Mouse (Mus musculus) embryonic facial prominence, embryonic 14.5 days (tissue): ENCODE measurements around the gene Map3k7cl. TPM values are rescaled to one million over a fixed set of nuclear protein-coding genes. Genes with fewer than 3 reads are reported as not detected.

Experiments
- ATAC-seq: fragments of 200-750 bp; cut with Nextera tagmentation; 2 replicates; pipeline ENCODE4 v1.8.0; 2017; ENCODE audit warnings: low read depth, moderate number of reproducible peaks, moderate TSS enrichment
- DNase-seq: peaks from one replicate; pipeline ENCODE4 v3.0.0-alpha.2; 2015; ENCODE audit warnings: low spot score
- H3K27ac ChIP-seq: fragments of 300-500 bp; sonication (generic); replicated peaks from 2 replicates; pipeline ENCODE4 v1.5.1; 2014; ENCODE audit warnings: low read depth, mild to moderate bottlenecking, low read length, moderate library complexity
- H3K27me3 ChIP-seq: fragments of 300-500 bp; sonication (generic); replicated peaks from 2 replicates; pipeline ENCODE4 v1.6.1; 2014; ENCODE audit warnings: low read length; ENCODE audit not compliant: control insufficient read depth, insufficient read depth
- H3K36me3 ChIP-seq: fragments of 300-500 bp; sonication (generic); 2 replicates; pipeline ENCODE4 v1.6.1; 2014; ENCODE audit warnings: low read length, mixed read lengths; ENCODE audit not compliant: control insufficient read depth, insufficient read depth
- H3K4me1 ChIP-seq: fragments of 300-500 bp; sonication (generic); 2 replicates; pipeline ENCODE4 v1.6.1; 2014; ENCODE audit warnings: antibody characterized with exemption, low read length; ENCODE audit not compliant: control insufficient read depth, insufficient read depth
- H3K4me2 ChIP-seq: fragments of 300-500 bp; sonication (generic); 2 replicates; pipeline ENCODE4 v1.6.1; 2014; ENCODE audit warnings: low read depth, mild to moderate bottlenecking, low read length, moderate library complexity, mixed read lengths
- H3K4me3 ChIP-seq: fragments of 300-500 bp; sonication (generic); 2 replicates; pipeline ENCODE4 v1.5.1; 2014; ENCODE audit warnings: low read depth, mild to moderate bottlenecking, low read length
- H3K9ac ChIP-seq: fragments of 300-500 bp; sonication (generic); 2 replicates; pipeline ENCODE4 v1.6.1; 2014; ENCODE audit warnings: low read depth, mild to moderate bottlenecking, low read length, moderate library complexity, mixed read lengths
- H3K9me3 ChIP-seq: fragments of 300-500 bp; sonication (generic); 2 replicates; pipeline ENCODE4 v1.6.1; 2016; ENCODE audit warnings: low read length; ENCODE audit not compliant: control insufficient read depth
- WGBS: fragments of 180-500 bp; shearing (Covaris S2); extraction: QIAGEN DNeasy Blood & Tissue Kit; methylation state at CpG from one replicate; pipeline ENCODE4 v1.1.7; 2014; 5-methylcytosine and 5-hydroxymethylcytosine counted together
- polyA plus RNA-seq: library from polyadenylated mRNA; unstranded; fragments of >200 nt; fragmentation: Nextera tagmentation; extraction: Ambion mirVana; gene quantifications from 2 replicates; pipeline ENCODE4 v1.2.1, GENCODE M21; 2014

The Map3k7cl gene
- polyA plus RNA-seq, 1 experiment from 2014 or later, result 1.9 TPM

- Histone ChIP-seq H3K36me3 (no peaks in the 10 kb centered on the region), H3K9ac (no peak overlapping the region), H3K27me3 (no peaks in the 10 kb centered on the region), H3K4me2 (no peak overlapping the region), H3K27ac (no peak overlapping the region), H3K4me1 (no peaks in the 10 kb centered on the region), H3K9me3 (no peaks in the 10 kb centered on the region), H3K4me3 (no peak overlapping the region)
- ATAC-seq, result no peak
- 74% methylated on average over 15 of the region's 15 CpGs for WGBS
- DNase-seq, result no peak
Observed at GRCm38 (mm10) chr16:87612218-87612838, 59.2 kb downstream of the Map3k7cl start.

- Histone ChIP-seq H3K9ac (no peak overlapping the region), H3K36me3 (no peaks in the 10 kb centered on the region), H3K4me2 (no peak overlapping the region), H3K4me3 (no peak overlapping the region), H3K27ac (no peak overlapping the region), H3K9me3 (no peaks in the 10 kb centered on the region), H3K4me1 (no peaks in the 10 kb centered on the region), H3K27me3 (no peaks in the 10 kb centered on the region)
- no peak for ATAC-seq
- DNase-seq, result no peak
- WGBS, result 76% methylated on average over 6 of the region's 6 CpGs
Observed at GRCm38 (mm10) chr16:87617377-87617776, 64.2 kb downstream of the Map3k7cl start.

GRCm38 (mm10) chr16:87621246-87621645, 68.1 kb downstream of the Map3k7cl start:
- Histone ChIP-seq H3K36me3 (no peaks in the 10 kb centered on the region), H3K27ac (no peak overlapping the region), H3K4me2 (no peak overlapping the region), H3K9me3 (0 out of 2 replicates have a peak, but pooled peaks cover 14% of the 10 kb centered on the region), H3K4me3 (no peak overlapping the region), H3K27me3 (no peaks in the 10 kb centered on the region), H3K4me1 (no peaks in the 10 kb centered on the region), H3K9ac (no peak overlapping the region)
- DNase-seq (no peak), ATAC-seq (no peak)
- WGBS, result 82% methylated on average over 3 of the region's 3 CpGs

GRCm38 (mm10) chr16:87623881-87624280, 70.8 kb downstream of the Map3k7cl start:
- no peak overlapping the region for H3K27ac ChIP-seq
- no peak overlapping the region for H3K4me3 ChIP-seq
- 91% methylated on average over 5 of the region's 5 CpGs for WGBS
- ATAC-seq (no peak), DNase-seq (no peak)
- H3K4me1 ChIP-seq, result no peaks in the 10 kb centered on the region
- no peaks in the 10 kb centered on the region for H3K36me3 ChIP-seq
- no peaks in the 10 kb centered on the region for H3K27me3 ChIP-seq
- H3K9ac ChIP-seq, result no peak overlapping the region
- peaks cover 30% of the 10 kb centered on the region; the same call in 1 of the 2 replicates for H3K9me3 ChIP-seq
- no peak overlapping the region for H3K4me2 ChIP-seq

DNA sequence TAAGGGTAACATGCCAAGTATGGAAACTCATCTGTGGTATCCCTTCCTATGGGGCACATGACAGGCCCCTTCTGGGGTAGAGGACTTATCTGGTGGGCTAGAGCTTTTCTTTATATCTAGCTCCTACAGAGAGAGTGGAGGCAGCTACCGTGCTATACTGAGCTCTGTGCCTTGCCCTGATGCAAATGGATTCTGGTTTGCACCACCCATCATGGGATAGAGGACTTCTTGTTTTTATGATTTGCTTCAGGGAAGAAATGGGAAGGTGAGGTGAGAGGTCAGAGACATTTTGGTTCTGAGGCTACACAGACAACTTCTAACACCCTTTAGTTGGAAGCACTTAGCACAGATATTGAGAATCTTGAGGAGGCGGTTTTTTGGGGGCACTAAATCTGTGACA, 71.8 kb downstream of the Map3k7cl start:
- 76% methylated on average over 2 of the region's 2 CpGs for WGBS

GRCm38 (mm10) chr16:87625341-87625740, 72.2 kb downstream of the Map3k7cl start:
- Histone ChIP-seq H3K27me3 (no peaks in the 10 kb centered on the region), H3K4me1 (no peaks in the 10 kb centered on the region), H3K4me2 (no peak overlapping the region), H3K9me3 (peaks cover 30% of the 10 kb centered on the region; the same call in 1 of the 2 replicates), H3K9ac (no peak overlapping the region), H3K27ac (no peak overlapping the region), H3K4me3 (no peak overlapping the region), H3K36me3 (no peaks in the 10 kb centered on the region)
- WGBS, result 89% methylated on average over 3 of the region's 3 CpGs
- no peak for ATAC-seq
- no peak for DNase-seq

More for the DNA sequence above, 71.8 kb downstream of the Map3k7cl start:
- H3K9me3 ChIP-seq, result peaks cover 30% of the 10 kb centered on the region; the same call in 1 of the 2 replicates
- ATAC-seq, result no peak
- no peak overlapping the region for H3K9ac ChIP-seq
- no peak for DNase-seq
- H3K4me1 ChIP-seq, result no peaks in the 10 kb centered on the region
- H3K27me3 ChIP-seq, result no peaks in the 10 kb centered on the region
- H3K4me3 ChIP-seq, result no peak overlapping the region
- no peaks in the 10 kb centered on the region for H3K36me3 ChIP-seq
- H3K27ac ChIP-seq, result no peak overlapping the region
- H3K4me2 ChIP-seq, result no peak overlapping the region

- ATAC-seq, result no peak
- Histone ChIP-seq H3K36me3 (no peaks in the 10 kb centered on the region), H3K27ac (no peak overlapping the region), H3K4me3 (no peak overlapping the region), H3K9me3 (peaks cover 30% of the 10 kb centered on the region; the same call in 1 of the 2 replicates), H3K4me1 (no peaks in the 10 kb centered on the region), H3K9ac (no peak overlapping the region), H3K27me3 (no peaks in the 10 kb centered on the region), H3K4me2 (no peak overlapping the region)
- no peak for DNase-seq
- WGBS, result 95% methylated on average over 8 of the region's 8 CpGs
Observed at GRCm38 (mm10) chr16:87625816-87626215, 72.7 kb downstream of the Map3k7cl start.

GRCm38 (mm10) chr16:87626696-87627095, 73.6 kb downstream of the Map3k7cl start:
- no peak overlapping the region for H3K9ac ChIP-seq
- no peaks in the 10 kb centered on the region for H3K27me3 ChIP-seq
- no peaks in the 10 kb centered on the region for H3K4me1 ChIP-seq
- H3K9me3 ChIP-seq, result peaks cover 30% of the 10 kb centered on the region; the same call in 1 of the 2 replicates
- H3K4me3 ChIP-seq, result no peak overlapping the region
- WGBS, result 92% methylated on average over 4 of the region's 4 CpGs
- H3K36me3 ChIP-seq, result no peaks in the 10 kb centered on the region
- no peak for DNase-seq
- no peak overlapping the region for H3K27ac ChIP-seq
- no peak for ATAC-seq
- H3K4me2 ChIP-seq, result no peak overlapping the region

DNA sequence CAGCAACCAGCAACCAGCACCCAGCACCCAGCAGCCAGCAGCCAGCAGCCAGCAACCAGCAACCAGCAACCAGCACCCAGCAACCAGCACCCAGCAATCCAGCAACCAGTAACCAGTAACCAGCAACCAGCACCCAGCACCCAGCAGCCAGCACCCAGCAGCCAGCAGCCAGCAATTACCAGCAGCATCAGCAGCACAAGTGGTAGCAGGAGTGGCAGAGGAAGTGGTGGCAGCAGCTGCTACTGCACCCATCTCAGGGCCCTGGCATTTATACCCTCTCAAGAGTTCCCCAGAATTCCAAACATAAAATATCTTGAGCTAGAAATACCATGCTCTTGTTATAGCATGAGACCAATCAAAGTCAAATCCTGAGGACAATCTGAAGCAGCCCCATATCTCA, 81.6 kb downstream of the Map3k7cl start:
- ATAC-seq (no peak), DNase-seq (no peak)
- no peak overlapping the region for H3K4me2 ChIP-seq
- H3K27ac ChIP-seq, result no peak overlapping the region
- no peaks in the 10 kb centered on the region for H3K27me3 ChIP-seq
- no peak overlapping the region for H3K4me3 ChIP-seq
- H3K9ac ChIP-seq, result no peak overlapping the region
- H3K9me3 ChIP-seq, result no peaks in the 10 kb centered on the region
- H3K36me3 ChIP-seq, result no peaks in the 10 kb centered on the region
- H3K4me1 ChIP-seq, result no peaks in the 10 kb centered on the region
